Mouse (Mus musculus) heart, adult 18-20 months (tissue): ENCODE data around the gene St6galnac3. TPM values are rescaled to one million over a fixed set of nuclear protein-coding genes. Genes with fewer than 3 reads are reported as not detected.

Source experiments
- DNase-seq, 2 experiments: peaks; one replicate each; pipeline ENCODE4 v3.0.0; 2021 to 2022; ENCODE audit warnings: mixed read lengths in 1 of 2
- total RNA-seq, 2 experiments: library from RNA; stranded (reverse); gene quantifications; 2 replicates each; pipeline ENCODE4 v1.2.3; 2021

Gene St6galnac3
- total RNA-seq, 2 experiments from 2014 or later = 7.8 to 8.1 TPM

GRCm38 (mm10) chr3:153200801-153201200, 524.2 kb downstream of the St6galnac3 start:
- DNase-seq = no peak

- no peak for DNase-seq
Observed at GRCm38 (mm10) chr3:153200076-153200475, 524.9 kb downstream of the St6galnac3 start.

- DNase-seq = no peak
Observed at GRCm38 (mm10) chr3:153199251-153199650, 525.7 kb downstream of the St6galnac3 start.

GRCm38 (mm10) chr3:153198514-153198913, 526.5 kb downstream of the St6galnac3 start:
- no peak for DNase-seq

- no peak for DNase-seq
Observed at GRCm38 (mm10) chr3:153193025-153193424, 531.9 kb downstream of the St6galnac3 start.

- DNase-seq = no peak
Observed at GRCm38 (mm10) chr3:153190742-153191141, 534.2 kb downstream of the St6galnac3 start.

- no peak for DNase-seq
Observed at GRCm38 (mm10) chr3:153189685-153190467, 535.1 kb downstream of the St6galnac3 start.

GRCm38 (mm10) chr3:153188224-153188623, 536.8 kb downstream of the St6galnac3 start:
- no peak for DNase-seq

- DNase-seq = no peak
Observed at GRCm38 (mm10) chr3:153185117-153185516, 539.9 kb downstream of the St6galnac3 start.

GRCm38 (mm10) chr3:153181242-153181641, 543.7 kb downstream of the St6galnac3 start:
- DNase-seq = no peak

GRCm38 (mm10) chr3:153176749-153177148, 548.2 kb downstream of the St6galnac3 start:
- no peak for DNase-seq

- DNase-seq = no peak
Observed at GRCm38 (mm10) chr3:153176325-153176724, 548.6 kb downstream of the St6galnac3 start.

- no peak for DNase-seq
Observed at GRCm38 (mm10) chr3:153174336-153175033, 550.5 kb downstream of the St6galnac3 start.

GRCm38 (mm10) chr3:153173567-153173966, 551.4 kb downstream of the St6galnac3 start:
- DNase-seq = no peak

GRCm38 (mm10) chr3:153170146-153170545, 554.8 kb downstream of the St6galnac3 start:
- DNase-seq = no peak

GRCm38 (mm10) chr3:153169744-153170143, 555.2 kb downstream of the St6galnac3 start:
- DNase-seq = no peak

GRCm38 (mm10) chr3:153161676-153162075, 563.3 kb downstream of the St6galnac3 start:
- no peak for DNase-seq

- no peak for DNase-seq
Observed at GRCm38 (mm10) chr3:153160683-153161082, 564.3 kb downstream of the St6galnac3 start.

- DNase-seq = no peak
Observed at GRCm38 (mm10) chr3:153148887-153149286, 576.1 kb downstream of the St6galnac3 start.
